Mouse (Mus musculus) C2C12 (cell line): Measurements from ENCODE around the gene Mdh1. TPM values are rescaled to one million over a fixed set of nuclear protein-coding genes. Genes with fewer than 3 reads are reported as not detected.
"Not testable (repeated sequence)": the region's sequence is repeated elsewhere in the genome, so short reads cannot be mapped to it uniquely, and the experiment has no call there.

Experiments used
- H3K27me3 ChIP-seq: one replicate; pipeline ENCODE4 v1.6.1; 2011; ENCODE audit not compliant: control insufficient read depth, insufficient read depth, insufficient read length
- H3K36me3 ChIP-seq: one replicate; pipeline ENCODE4 v1.6.1; 2011; ENCODE audit not compliant: control insufficient read depth, insufficient read depth
- H3K4me3 ChIP-seq: one replicate; pipeline ENCODE4 v1.5.1; 2011; ENCODE audit warnings: mild to moderate bottlenecking, control low read depth; ENCODE audit not compliant: poor library complexity, insufficient read depth, severe bottlenecking
- H3K79me2 ChIP-seq: one replicate; pipeline ENCODE4 v1.6.1; 2011; ENCODE audit not compliant: control insufficient read depth, insufficient read depth
- H3K79me3 ChIP-seq: one replicate; pipeline ENCODE4 v1.6.1; 2011; ENCODE audit warnings: low read depth, control low read depth
- H3ac ChIP-seq: one replicate; pipeline ENCODE3; 2011; ENCODE audit warnings: low read depth; ENCODE audit not compliant: control insufficient read depth, insufficient read length
- microRNA-seq: library from miRNA; unstranded; fragments of <30 nt; microRNA quantifications from one replicate; pipeline ENCODE4, GENCODE M21; 2019; ENCODE audit warnings: borderline microRNAs expressed
- polyA plus RNA-seq: library from polyadenylated mRNA; unstranded; fragments of >200 nt; fragmentation: generic; extraction: Trizol; gene quantifications from one replicate; pipeline ENCODE4 v1.2.1, GENCODE M21; 2012; ENCODE audit warnings: missing spikeins

Mdh1 gene
- polyA plus RNA-seq, 1 experiment, result 127 TPM

- not testable (repeated sequence) for H3K27me3 ChIP-seq, H3K79me3 ChIP-seq, H3K4me3 ChIP-seq, H3K79me2 ChIP-seq, H3ac ChIP-seq, H3K36me3 ChIP-seq
Observed at GRCm38 (mm10) chr11:21507073-21507472, 65.1 kb downstream of the Mdh1 start.

Small RNA genes lying within 50 kb of the gene (microRNA-seq; reads per million reads assigned to microRNA genes)
- gene Gm22990, result not detected

Other genes starting within 250 kb of the Mdh1 start
- gene Ugp2, start 201.2 kb downstream of the Mdh1 start, polyA plus RNA-seq, result 11.6 TPM
- gene Wdpcp, start 132 bp downstream of the Mdh1 start, polyA plus RNA-seq, result 2.6 TPM